Mouse (Mus musculus): Measurements from ENCODE around the gene Zan.

DNA sequence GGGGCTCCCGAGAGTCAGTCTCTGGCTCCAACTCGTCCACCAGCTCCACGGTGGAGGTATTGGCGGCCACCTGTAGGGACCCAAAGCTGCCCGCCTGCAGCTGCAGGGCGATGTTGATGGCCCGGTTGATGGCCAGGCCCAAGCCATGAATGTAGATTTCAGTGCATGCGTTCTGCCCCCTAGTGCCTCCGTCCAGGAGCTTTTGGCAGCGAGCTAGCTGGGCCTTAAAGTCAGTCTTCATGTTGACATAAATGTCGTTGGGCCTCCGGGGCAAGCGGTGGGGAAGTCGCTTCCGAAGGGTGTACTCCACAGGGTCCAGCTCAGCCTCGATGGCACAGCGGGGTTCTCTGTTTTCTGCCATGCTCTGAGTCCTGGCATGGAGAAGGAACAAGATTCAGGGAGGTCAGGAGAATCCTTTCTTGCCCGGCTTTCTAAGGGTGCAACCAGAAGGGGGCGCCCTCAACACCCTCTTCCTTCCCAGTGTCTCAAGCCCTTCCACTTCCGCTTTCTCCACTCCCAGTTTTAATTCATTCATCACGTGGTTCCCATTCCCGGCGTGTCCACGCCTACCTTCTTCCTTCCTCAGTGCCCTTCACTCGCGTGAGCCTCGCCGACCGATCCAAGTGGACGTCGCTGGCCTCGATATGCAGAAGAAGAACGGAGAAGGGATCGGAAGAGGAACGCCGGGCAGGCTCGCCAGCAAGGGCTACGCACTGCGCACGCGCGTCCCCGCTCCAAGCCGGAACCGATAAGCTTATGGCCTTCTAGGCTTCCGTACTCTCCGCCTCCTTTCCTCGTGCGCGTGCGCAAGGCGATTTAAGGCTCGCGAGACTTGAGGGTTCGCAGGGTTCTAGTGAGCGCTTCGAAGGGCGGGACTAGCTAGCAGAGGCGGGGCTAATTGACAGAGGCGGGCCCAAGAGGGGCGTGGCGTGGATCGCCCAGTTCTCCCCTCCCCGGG, 25.1 kb upstream of the Zan start, which contains the start of gene Pop7:
- peak; percentile 57 for TF ChIP-seq CTCF (IDR thresholded peaks at IDR 0.05; ENCODE audit: control insufficient read depth, insufficient read depth, insufficient read length)
- no peak for TF ChIP-seq FOSL1 (IDR thresholded peaks at IDR 0.05; ENCODE audit: insufficient read depth, low read length, poor library complexity, severe bottlenecking)
- TF ChIP-seq MAX (IDR thresholded peaks at IDR 0.05) = no peak
- TF ChIP-seq MYOD1 (IDR thresholded peaks at IDR 0.05; ENCODE audit: control insufficient read depth, insufficient read length, low read depth) = no peak
